Mouse (Mus musculus): Measurements from ENCODE around the gene Spsb1.

DNA sequence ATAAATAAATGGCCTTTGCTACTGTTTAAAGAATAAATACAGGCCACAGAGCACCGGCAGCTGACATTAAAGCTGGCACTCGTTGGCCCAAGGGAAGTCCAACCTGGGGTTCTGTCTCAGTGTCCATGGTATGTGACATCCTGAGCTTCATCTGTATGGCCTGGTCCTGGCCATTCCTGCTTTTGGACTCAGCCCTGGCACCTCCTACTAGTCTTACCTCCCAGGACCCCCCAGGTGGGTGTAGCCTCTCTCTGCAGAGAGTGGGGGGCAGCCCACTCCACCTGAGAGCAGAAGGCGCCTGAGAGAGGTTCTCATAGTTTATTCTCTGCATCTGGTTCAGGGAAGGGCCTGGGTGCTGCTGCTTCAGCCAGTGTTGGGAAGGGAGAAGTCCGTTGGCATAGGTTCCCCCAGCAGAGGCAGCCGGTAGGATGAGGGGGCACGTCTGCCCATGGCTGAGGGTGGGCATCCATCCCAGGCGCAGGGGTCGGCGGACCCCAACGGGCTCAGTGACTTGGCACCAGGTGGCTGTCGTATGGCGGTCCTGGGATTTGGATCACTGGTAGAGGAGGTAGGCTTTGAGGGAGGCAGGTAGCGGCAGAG lies 57.1 kb downstream of the Spsb1 start:
- TF ChIP-seq ZMIZ1 (IDR thresholded peaks at IDR 0.05; ENCODE audit: low read depth, low read length): no peak
- TF ChIP-seq POLR2A (IDR thresholded peaks at IDR 0.05; ENCODE audit: low read depth, low read length): no peak
- no peak for TF ChIP-seq UBTF (IDR thresholded peaks at IDR 0.05; ENCODE audit: low read depth, low read length)
- no peak for TF ChIP-seq JUND (conservative IDR thresholded peaks at IDR 0.05; ENCODE audit: low read depth, low read length)
- TF ChIP-seq CTCF (conservative IDR thresholded peaks at IDR 0.05 in 1 of 2, IDR thresholded peaks at IDR 0.05 in 1 of 2; ENCODE audit: low read depth in 2 of 2, low read length in 2 of 2): no peak
- TF ChIP-seq E2F4 (IDR thresholded peaks at IDR 0.05; ENCODE audit: insufficient replicate concordance, low read depth, low read length): no peak
- TF ChIP-seq USF1 (IDR thresholded peaks at IDR 0.05; ENCODE audit: low read depth, low read length): no peak
- no peak for TF ChIP-seq USF2 (conservative IDR thresholded peaks at IDR 0.05; ENCODE audit: low read depth, low read length)
- TF ChIP-seq RCOR1 (conservative IDR thresholded peaks at IDR 0.05; ENCODE audit: low read depth, low read length): no peak
- TF ChIP-seq ZKSCAN1 (IDR thresholded peaks at IDR 0.05; ENCODE audit: borderline replicate concordance, low read depth, low read length): no peak
- TF ChIP-seq ELF1 (IDR thresholded peaks at IDR 0.05; ENCODE audit: low read depth, low read length): no peak
- TF ChIP-seq POLR2AphosphoS2 (IDR thresholded peaks at IDR 0.05; ENCODE audit: low read depth, low read length): no peak
